8 mouse cellular contexts compared by ENCODE assay signal in the genomic region with DNA sequence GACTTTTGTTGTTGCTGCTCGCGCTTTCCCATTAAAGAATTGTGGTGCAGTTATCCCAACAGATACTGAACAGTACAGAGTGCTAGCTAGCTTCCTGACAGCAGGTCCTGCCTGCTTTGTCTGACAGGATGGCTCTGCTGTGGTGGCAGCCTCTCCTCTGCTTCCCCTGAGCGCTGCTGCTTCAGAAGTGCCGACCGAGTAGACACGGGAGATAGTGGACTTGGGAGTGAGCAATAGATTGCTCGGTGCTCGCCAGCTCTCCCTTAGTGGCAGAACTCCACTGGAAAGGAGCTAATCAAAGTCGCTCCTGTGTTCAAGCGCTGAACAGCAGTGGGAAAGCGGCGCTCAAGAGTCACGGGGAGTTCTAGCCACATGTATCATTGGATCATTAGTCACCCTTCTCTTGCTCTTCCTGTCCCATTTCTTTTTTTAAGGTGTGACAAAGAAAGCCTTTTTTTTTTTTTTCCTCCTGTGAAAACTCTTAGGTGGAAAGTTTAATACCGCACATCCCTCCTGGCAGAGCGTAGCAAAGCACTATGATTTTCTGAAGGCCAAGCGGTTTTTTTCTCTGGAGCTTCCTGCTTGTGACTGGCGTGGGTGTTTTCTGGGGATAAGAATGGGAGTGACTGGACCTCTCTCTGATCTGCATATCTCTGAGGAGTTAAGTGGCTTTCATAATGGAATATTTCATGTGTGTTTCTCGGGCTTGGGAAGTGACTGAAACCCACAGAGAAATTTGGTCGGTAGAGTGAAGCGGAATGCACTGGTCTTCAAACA. TPM values are rescaled to one million over a fixed set of nuclear protein-coding genes. Genes with fewer than 3 reads are reported as not detected.
DNase-seq lines count a peak whose midpoint lies in the region; ATAC-seq lines count a peak whose summit lies in the region.

No protein-coding gene starts in this region.

- H3K27ac ChIP-seq in forebrain, embryonic 10.5 days, result peak overlapping the region; percentile 51; the same call in 1 of the 2 replicates
- H3K27ac ChIP-seq in forebrain, embryonic 12.5 days, result no peak overlapping the region
- H3K27ac ChIP-seq in midbrain, embryonic 15.5 days, result peak overlapping the region; percentile 29; the same call in 1 of the 2 replicates

- no peaks in the 10 kb centered on the region for H3K9me3 ChIP-seq in forebrain, embryonic 10.5 days
- no peaks in the 10 kb centered on the region for H3K9me3 ChIP-seq in forebrain, embryonic 12.5 days
- no peaks in the 10 kb centered on the region for H3K9me3 ChIP-seq in midbrain, embryonic 15.5 days

- no peak for ATAC-seq in forebrain, embryonic 12.5 days (ENCODE audit: low FRiP score)
- peak; percentile 84 for ATAC-seq in midbrain, embryonic 15.5 days (replicated peaks)

- H3K4me2 ChIP-seq in forebrain, embryonic 12.5 days, result no peak overlapping the region
- H3K4me2 ChIP-seq in midbrain, embryonic 15.5 days, result peak overlapping the region; percentile 34

- no peaks in the 10 kb centered on the region for H3K36me3 ChIP-seq in forebrain, embryonic 10.5 days (replicated peaks)
- H3K36me3 ChIP-seq in forebrain, embryonic 12.5 days (replicated peaks), result no peaks in the 10 kb centered on the region
- H3K36me3 ChIP-seq in midbrain, embryonic 15.5 days (replicated peaks), result no peaks in the 10 kb centered on the region

- no peaks in the 10 kb centered on the region for H3K27me3 ChIP-seq in forebrain, embryonic 10.5 days (ENCODE audit: poor library complexity, severe bottlenecking)
- H3K27me3 ChIP-seq in forebrain, embryonic 12.5 days, result no peaks in the 10 kb centered on the region
- H3K27me3 ChIP-seq in midbrain, embryonic 15.5 days (replicated peaks), result no peaks in the 10 kb centered on the region

- DNase-seq in forebrain, embryonic 10.5 days (ENCODE audit: extremely low spot score, low spot score), result no peak
- peak; percentile 45 for DNase-seq in adrenal gland, adult 2 months
- DNase-seq in heart, adult 9 months (ENCODE audit: low spot score in 2 of 2), result peak; percentile 5 to 14
- DNase-seq in kidney, adult 8-10 months, result peak; percentile 1 to 2
- DNase-seq in urinary bladder, postnatal 4 days (ENCODE audit: low spot score in 2 of 2), result no peak
- DNase-seq in T-cell, adult 2 months (ENCODE audit: low spot score), result no peak

- peaks cover 33% of the 10 kb centered on the region for H3K4me1 ChIP-seq in forebrain, embryonic 10.5 days
- H3K4me1 ChIP-seq in forebrain, embryonic 12.5 days, result peaks cover 19% of the 10 kb centered on the region
- peaks cover 7% of the 10 kb centered on the region; the same call in 1 of the 2 replicates for H3K4me1 ChIP-seq in midbrain, embryonic 15.5 days

- WGBS in forebrain, embryonic 10.5 days, result 80% methylated on average over 20 of the region's 20 CpGs
- 69% methylated on average over 20 of the region's 20 CpGs for WGBS in forebrain, embryonic 12.5 days
- 59% methylated on average over 20 of the region's 20 CpGs for WGBS in midbrain, embryonic 15.5 days

- no peak overlapping the region for H3K9ac ChIP-seq in forebrain, embryonic 12.5 days
- H3K9ac ChIP-seq in midbrain, embryonic 15.5 days, result no peak overlapping the region

- H3K4me3 ChIP-seq in forebrain, embryonic 10.5 days, result no peak overlapping the region
- no peak overlapping the region for H3K4me3 ChIP-seq in forebrain, embryonic 12.5 days (replicated peaks)
- no peak overlapping the region for H3K4me3 ChIP-seq in midbrain, embryonic 15.5 days

RNA-seq across cellular contexts. Expression of gene Rhbdd1, which starts 42.8 kb away (rescaled TPM):
- polyA plus RNA-seq in forebrain, embryonic 10.5 days (2016; fragmentation: Nextera tagmentation; extraction: Ambion mirVana), result 10.2 and 10.6 TPM in 2 replicates
- 8.9 and 10.4 TPM in 2 replicates for polyA plus RNA-seq in forebrain, embryonic 12.5 days (2016; fragmentation: Nextera tagmentation; extraction: Ambion mirVana)
- 10 to 100 TPM; 32.5 to 37.2 TPM for total RNA-seq in adrenal gland, adult 2 months (2021)
- 13.4 and 15.4 TPM in 2 replicates for polyA plus RNA-seq in adrenal gland, adult 2 months (2012; rRNA removed)
- 3.2 and 4.2 TPM in 2 replicates for polyA plus RNA-seq in midbrain, embryonic 15.5 days (2015; fragmentation: Nextera tagmentation; extraction: Ambion mirVana)

Comparison
In these comparisons a context has a peak if more than half of its experiments do, and no peak if none do; other contexts are left out.
1. DNase-seq: peak in adrenal gland, adult 2 months (single experiment), heart, adult 9 months (2 of 2) and kidney, adult 8-10 months (2 of 2); none in forebrain, embryonic 10.5 days (single experiment), urinary bladder, postnatal 4 days (0 of 2) and T-cell, adult 2 months (single experiment).